Mouse (Mus musculus) mesoderm, embryonic 11.5 days (tissue): ENCODE measurements around the gene Wtip.
"Not testable (repeated sequence)": the region's sequence is repeated elsewhere in the genome, so short reads cannot be mapped to it uniquely, and the experiment has no call there.

ENCODE experiments used
- DNase-seq: peaks from one replicate; pipeline ENCODE4 v3.0.0-alpha.2; 2012; ENCODE audit warnings: low read depth, low spot score

The Wtip gene

DNA sequence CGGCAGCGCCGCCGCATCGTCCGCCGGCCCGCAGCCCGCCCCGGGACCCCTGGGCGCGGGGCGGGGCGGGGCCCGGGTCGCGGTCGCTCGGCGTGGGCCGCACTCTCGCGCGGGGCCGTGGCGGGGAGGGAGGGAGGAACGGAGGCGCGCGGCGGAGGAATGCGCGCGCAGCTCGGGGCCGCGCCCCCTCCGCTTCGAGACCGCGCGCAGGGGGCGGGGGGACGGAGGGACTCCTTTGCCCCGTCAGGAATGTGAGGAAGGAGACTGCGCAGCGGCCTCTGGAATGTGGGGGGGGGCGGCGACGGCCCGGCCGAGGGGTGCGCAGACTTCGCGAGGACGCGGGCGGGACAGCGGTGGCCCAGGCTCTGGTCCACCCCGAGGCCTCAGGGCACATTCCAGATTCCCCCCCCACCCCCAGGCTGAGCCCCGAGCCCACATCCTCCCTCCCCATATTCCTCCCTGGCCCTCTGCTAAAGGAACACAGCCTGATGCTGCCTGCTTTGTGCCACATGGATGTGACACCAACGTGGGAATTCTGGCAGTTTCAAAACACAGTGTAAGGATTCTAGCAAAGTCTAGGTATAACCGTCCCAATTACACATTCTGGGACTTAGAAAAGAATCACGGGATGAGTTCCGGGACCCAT lies at the start of gene Wtip:
Wtip (minus strand) TSS at position 152 of the 646 bp plus-strand sequence.
- peak; percentile 93 for DNase-seq

DNA sequence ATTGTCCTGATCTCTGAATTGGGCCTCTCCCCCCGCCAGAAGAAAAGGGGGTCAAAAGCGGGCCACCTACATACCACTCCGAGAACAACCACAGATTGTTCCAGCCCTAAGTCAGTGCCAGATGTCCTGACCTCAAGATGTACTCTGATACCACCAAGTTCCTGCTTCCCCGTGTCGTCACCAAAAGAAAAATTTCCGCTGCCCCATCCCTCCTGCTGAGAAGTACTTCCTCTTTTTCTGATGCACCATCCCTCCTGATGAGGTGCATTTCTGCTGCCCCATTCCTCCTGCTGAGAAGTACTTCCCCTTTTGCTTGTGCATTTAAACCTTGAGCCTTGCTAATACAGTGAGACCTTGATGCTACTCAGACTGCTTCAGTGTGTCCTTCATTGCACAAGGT lies 43.2 kb upstream of the Wtip start:
- not testable (repeated sequence) for DNase-seq

DNA sequence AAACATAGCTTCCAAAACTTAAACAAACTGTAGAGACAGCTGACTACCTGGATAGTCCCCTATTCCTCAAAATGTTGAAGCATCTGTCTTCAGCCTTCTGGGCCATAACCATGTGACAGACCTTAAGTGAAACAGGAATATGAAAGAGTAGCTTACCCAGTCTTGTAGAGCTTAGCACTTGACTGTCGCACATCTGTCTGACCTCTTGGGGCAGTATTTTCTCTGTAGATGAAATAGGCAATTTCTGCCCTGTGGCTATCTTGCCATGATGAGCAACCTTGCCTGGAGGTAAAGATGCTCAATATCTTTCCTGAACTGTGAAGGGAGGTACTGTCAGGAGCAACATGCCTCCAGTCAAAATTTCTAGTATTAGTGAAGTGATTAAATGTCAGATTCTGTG lies 39.2 kb upstream of the Wtip start:
- DNase-seq, result no peak

DNA sequence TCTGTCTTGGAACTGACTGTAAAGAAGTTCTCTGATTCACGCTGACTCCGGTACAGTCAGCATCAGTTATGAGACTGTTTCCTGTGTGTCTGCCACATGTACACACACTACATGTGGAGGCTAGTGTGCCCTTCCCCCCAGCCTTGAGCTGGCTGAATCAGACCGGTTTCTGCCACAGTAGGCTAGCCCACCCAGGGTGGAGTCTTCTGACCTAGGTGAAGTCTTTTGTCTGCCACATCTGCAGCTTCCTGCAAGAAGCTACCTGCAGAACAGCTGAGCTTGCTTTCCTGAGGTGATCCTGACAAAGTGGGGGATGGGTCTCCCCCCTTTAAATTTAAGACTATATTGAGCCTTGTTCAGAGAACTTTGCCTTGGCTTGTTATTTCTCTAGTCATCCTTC lies 36.4 kb upstream of the Wtip start, which contains the start of gene Uba2:
Uba2 (minus strand) TSS at position 146 of the 400 bp plus-strand sequence.
- DNase-seq, result no peak

DNA sequence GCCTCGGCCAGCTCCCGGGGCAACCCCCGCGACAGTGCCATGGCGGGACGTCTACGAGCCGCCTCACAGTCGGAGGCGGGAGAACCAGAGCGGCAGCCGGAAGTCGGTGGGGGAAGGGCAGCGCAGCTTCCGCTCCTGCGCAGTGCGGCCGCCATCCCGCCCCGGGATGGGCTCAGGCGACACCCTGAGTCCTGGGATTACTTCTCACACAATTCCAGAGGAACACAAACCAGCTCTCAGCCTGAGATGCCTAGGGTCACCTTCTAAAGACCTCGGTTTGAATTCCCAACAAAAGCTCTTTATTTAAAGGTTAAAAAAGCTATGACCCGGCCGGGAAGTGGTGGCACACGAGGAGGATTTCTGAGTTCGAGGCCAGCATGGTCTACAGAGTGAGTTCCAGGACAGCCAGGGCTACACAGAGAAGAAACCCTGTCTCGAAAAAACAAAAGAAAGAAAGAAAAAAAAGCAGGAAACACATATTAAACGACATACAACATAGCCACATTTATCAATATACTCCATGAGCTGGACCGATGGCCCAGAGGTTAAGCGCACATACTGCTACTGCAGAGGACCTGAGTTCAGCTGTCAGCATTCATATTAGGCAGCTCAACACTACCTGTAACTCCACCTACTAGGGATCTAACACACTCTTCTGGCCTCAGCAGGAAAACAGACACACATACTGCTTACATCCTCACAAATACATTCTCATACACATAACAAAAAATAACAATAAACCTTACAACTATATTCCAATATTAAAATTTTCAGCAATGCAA lies 35.6 kb upstream of the Wtip start:
- DNase-seq, result peak; percentile 92

DNA sequence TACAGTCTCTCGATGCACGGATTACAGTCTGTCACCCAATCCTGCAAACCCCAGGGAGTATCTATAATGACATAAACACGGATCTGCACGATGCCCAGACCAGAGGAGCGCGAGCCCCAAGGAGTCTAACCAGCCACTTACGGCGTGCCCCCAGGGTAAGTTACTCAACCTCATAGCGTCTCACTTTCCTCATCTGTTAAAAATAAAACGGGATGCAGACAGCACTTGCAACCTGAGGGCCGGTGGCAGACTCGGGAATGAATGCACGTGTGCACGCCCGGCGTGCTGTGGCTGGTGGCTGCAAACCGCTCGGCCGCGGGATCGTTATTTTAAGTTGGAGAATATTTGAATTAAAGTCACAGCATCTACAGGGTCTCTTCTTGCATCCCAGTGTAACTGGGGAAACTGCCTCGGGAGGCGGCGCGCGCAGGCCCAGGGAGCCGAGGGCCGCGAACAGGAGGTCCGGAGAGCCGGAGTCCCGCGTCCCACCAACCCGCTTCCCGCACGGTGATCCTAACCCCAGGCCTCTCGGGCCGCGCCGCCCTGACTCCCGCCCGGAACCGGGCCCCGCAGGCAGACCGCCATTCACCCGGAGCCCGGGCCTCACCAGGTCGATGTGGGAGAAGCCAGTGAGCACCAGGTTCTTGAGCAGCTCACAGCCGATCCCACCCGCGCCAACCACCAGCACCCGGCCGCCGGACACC lies 34.9 kb upstream of the Wtip start:
- DNase-seq, result peak; percentile 23

DNA sequence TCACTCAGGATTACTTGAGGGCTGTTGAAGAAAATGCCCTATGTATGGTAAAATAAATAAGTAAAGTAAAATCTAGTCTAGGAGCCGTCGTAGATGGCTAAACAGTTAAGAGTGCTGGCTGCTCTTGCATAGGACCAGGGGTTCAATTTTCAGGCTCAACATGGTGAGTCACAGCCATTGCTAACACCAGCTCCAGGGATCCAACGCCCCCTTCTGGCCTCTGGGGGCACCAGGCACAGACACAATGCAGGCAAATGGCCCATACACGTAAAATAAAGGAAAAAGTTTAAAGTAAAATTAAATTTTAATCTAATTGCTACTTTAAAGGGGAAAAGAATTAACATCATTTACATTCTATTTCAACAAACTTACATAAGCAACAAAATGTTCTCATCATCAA lies 33.8 kb upstream of the Wtip start:
- DNase-seq, result peak; percentile 26

DNA sequence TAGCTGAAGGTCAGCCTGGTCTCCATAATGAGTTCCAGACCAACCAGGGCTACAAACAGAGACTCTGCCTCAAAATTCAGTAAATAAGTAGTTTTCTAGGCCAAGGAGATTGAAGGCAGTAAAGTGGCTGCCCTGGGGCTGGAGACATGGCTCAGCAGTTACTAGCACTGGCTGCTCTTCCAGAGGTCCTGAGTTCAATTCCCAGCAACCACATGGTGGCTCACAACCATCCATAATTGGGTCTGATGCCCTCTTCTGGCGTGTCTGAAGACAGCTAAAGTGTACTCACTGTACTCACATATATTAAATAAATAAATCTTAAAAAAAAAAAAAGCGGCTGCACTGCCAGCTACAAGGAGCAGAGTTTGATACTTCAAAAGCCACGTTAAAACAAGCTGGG lies 32.9 kb upstream of the Wtip start:
- no peak for DNase-seq

DNA sequence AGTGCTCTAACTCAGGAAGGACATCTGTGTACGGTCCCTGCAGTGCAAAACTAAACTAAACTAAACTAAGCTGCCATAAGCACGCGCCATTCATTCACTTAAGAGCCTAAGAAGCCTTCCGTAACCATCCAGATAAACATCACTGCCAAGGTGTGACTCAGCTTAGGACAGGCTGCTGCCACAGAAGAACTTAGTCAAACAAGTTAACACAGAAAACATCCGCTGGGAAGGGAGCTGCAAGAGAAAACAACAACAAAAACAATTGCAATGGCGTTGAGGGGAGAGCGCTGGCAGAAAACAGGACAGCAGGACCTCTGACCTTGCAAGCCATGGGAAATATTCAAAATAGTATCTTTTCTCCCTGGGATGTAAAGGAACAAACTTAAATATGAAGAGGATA lies 31.6 kb upstream of the Wtip start:
- no peak for DNase-seq

DNA sequence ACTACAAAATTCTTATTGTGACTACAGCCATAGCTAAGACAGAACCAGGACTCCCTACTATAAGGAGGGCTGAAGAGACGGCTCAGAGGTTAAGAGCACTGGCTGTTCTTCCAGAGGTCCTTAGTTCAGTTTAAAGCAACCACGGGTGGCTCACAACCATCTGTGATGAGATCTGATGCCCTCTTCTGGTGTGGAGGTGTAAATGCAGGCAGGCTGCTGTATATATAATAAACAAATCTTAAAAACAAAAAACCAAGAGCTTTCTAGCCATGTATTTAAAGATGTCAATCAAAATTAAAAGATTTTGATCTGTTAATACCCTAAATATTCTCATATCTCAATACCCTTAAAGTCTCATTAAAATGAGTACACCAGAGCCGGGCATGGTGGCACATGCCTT lies 26.1 kb upstream of the Wtip start:
- no peak for DNase-seq

DNA sequence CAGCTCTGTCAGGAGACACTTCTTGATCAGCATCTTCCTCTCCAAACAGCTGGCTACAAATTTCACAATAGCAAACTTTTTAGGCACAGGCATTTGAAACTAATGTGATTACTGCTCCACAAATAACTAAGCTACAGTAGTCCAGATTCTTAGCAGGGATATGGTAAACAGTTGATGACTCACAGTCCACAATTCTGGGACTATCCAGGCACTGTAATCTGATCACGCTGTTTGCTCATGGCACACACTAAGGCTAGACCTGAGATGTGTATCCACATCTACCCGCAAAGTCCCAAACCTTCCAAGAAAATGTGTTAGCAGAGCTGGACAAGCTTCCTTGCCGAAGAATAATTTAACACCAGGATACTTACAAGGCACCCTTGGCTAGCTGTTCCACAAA lies 24.9 kb upstream of the Wtip start:
- DNase-seq, result no peak

DNA sequence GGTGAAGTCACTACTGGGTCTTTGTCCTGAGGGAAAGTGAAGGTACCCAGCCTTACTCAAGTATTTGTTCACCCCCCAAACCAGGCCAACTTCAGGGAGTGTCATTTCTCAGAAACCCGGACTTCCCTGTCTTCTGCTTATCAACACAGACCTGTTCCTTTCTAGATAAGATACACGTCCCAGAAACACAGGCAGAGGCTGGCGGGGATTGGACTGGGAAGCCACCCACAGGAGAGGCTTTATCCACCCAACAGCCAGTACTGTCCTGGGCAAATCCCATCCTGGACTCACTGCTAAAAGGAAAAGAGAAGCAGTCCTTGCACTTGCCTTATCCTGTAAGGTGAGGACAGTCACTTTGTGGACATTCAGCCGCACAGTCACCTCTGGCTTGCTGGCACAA lies 14.1 kb upstream of the Wtip start:
- no peak for DNase-seq

DNA sequence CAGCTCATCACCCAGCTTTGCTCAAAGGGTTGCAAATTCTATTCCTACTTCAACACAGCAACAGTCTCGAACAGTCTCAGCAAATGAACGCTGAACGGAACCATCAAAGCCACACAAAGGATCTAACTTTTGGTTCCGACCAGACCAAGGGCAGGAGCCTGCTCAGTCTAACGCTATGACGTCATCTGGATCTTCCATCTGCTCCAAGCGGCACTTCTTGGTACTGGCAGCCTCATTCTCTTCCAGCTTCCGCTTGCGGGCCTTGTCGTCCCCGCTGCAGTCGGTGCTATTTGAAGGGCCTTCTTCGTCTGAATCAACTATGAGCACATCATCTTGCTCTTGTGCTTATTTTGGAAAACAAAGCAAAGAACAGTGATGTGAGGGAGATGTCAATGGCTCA lies 8.1 kb upstream of the Wtip start:
- no peak for DNase-seq

DNA sequence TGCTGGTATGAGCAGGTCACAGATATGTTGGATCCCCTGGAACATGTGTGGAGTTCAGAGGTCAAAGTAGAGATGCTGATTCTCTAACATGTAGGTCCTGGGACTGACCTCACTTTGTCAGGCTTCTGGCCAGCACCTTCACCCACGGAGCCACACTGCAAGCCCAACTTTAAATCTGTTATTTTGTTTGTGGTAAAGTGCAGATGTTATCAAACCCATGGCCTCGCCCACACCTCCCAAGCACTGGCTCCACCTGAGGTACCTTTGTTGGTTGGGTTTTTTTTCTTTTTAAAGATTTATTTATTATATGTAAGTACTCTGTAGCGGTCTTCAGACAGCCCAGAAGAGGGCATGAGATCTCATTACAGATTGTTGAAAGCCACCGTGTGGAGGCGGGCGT lies 6.4 kb upstream of the Wtip start:
- DNase-seq, result no peak

DNA sequence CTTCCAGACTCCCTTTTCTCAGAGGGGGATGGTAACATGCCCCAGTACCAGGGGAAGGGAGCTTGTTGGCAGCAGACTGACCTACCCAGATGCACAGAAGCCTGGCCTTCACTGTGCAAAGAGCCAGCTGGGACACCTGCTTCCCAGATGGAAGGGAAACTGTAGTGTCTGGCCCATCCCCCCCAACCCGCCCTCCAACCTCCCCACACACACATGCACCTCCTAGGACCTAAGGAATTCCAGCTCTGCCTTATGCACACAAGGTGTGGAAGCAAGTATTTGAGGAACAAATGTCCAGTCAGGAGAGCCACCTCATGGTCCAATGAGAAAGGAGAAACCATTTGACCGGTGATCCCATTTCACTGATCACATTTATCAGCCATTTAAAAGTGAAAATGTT lies 1.3 kb upstream of the Wtip start:
- DNase-seq, result peak; percentile 59

DNA sequence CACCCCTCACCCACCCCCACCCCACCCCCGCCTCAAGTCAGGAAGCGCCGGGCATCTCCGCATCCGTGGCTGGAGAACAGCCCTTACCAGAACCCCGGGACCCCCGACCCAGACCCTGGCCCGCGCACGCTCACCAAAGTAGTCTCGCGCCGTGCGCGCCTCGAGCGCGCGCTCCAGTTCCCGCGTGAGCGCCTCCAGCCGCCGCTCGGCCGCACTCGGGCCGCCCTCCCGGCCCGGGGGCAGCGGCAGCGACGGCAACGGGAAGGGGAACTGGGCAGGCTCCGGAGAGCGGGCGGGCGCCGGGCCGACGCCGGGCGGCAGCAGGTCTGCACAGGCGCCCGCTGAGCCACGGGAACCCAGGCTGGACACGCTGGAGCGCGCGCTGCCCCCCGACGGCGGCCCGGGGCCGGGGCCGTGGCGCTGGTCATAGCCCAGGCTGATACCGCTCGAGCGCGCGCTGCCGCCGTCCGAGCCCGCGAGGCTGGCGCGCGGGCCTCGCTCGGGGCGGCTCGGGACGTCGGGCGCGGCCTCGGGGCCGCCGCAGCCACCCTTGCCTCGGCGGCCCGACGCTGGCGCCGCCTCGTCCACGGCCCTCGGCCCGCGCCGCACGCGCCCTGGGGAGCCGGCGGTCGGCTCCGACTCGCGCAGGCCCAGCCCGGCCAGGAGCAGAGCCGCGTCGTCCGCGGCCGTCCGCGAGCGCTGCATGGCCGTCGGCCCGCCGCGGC lies 551 bp downstream of the Wtip start:
- peak; percentile 77 for DNase-seq

DNA sequence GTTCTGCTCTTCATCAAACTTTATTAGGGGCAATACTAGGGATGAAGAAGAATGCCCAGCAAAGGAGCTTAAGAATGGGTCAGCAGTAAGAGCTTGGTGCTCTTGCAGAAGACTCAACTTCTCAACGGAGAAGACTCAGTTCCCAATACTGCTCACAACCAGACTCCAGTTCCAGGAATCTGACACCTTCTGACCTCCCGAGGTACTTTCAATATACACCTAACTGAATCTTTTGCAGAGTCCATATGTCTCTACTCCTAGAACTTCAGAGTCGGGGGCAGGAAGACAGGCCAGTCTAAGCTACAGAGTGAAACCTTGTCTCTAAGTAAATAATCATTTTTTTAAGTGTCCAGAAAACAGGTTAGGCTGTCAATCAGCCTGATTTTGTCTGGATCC lies 1.1 kb downstream of the Wtip start:
- DNase-seq, result peak; percentile 19

DNA sequence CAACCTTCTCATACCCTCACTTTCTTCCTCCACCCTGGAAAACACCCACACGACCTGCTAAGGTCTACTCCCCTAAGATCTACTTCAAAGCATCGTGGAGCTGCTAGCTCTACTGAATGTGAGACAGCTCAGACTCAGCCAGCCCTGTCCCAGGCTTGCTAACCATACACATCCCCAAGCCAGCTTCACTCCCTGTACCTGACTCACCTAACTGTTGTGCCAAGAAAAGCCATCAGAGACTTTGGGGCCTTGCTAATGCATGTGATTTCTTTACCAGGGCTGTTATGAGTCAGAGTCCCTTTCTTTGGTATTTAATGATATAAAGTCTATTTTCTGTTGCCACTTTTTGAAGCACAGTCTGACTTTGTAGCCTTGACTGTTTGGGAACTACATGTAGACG lies 1.9 kb downstream of the Wtip start:
- DNase-seq, result no peak

DNA sequence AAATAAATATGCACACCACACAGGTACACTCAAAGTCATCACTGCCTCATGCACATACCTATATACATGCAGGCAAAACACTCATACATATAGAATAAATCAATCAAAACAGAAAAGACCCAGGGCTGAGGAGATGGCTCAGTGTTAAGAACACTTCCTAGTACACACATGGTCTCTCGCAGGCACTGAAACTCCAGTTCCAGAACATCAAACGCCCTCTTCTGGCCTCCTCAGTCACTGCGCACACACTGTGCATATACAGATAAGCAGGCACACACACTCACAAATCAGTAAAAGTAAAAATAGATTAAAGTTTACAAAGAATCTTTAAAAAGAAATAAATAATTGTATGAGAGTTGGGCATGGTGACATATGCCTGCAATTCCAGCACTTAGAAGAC lies 6.8 kb downstream of the Wtip start:
- DNase-seq, result no peak

DNA sequence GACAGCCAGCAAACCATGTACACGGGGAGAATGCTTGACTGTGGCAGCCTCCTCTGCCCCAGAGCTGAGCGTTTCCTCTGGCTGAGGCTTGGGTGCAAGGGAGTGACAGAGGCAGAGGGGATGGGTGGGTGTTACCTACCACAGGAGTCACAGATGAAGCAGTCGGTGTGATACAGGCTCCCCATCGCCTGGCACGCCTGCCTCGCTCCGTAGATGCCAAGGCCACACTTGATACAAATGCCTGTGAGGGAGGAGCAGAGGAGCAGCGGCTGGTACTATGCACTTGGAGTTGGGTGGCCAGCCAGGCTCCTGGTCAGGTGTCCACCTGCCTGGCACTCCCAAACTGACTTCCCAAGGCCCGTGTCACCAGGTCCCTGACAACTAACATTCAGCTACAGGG lies 7.7 kb downstream of the Wtip start:
- DNase-seq, result no peak

DNA sequence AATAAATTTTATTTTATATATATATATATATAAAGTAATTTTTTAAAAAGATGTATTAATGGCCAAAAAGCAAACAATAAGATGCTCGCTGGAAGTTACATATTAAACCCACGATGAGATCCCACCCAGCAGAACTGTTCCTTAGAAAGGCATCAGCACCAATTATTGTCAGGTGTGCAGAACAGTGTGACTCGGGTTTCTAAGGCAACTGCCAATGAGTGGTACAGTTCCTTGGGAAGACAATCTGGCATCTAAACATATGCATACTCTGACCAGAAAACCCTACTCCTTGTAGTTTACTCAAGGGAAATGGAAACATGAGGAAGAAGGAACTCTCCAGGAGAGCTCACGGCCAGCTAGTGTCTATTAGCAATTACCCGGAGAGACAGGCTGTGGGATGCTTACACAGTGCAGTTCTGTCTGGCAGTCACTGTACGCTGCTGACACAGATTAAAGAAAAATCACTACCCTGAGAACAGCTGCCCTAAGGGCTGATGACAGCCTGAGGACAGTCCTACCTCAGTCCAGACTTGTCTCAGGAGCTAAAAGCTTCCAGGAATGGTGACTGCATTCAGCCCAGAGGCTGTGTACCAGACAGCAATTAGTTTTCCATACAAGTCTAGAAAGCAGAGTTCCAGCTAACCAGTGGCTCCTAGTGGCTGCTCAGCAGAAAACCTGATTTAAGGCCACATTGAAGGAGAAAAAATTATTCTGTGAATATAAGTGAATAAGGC lies 9.9 kb downstream of the Wtip start:
- DNase-seq, result no peak
